Mouse (Mus musculus): Measurements from ENCODE around the gene Pde4d.

Pde4d gene

DNA sequence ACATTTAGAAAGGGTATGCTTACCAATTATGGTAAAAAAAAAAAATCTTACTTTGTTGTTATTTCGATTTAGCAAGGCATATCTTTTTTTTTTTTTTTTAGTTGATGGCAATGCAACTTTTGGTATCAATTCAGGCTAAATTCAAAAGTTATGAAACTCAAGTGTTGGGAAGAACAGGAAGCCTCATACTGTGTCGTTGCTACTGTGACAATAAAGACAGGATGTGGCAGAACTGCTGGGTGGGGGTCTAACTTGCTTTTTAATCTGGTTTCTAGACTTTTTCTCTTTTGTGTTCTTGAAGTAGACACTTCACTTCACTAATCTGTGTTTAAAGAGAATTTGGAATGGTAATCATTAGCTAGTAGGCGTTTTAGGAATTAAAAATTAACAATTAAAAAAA is 147.2 kb downstream of the Pde4d start:
- intact Hi-C loops (cut with DNase I) = no loop called here

- intact Hi-C loops (cut with DNase I) = no loop called here
These were observed 148.9 kb downstream of the Pde4d start for GRCm38 (mm10) chr13:108598673-108599072.

DNA sequence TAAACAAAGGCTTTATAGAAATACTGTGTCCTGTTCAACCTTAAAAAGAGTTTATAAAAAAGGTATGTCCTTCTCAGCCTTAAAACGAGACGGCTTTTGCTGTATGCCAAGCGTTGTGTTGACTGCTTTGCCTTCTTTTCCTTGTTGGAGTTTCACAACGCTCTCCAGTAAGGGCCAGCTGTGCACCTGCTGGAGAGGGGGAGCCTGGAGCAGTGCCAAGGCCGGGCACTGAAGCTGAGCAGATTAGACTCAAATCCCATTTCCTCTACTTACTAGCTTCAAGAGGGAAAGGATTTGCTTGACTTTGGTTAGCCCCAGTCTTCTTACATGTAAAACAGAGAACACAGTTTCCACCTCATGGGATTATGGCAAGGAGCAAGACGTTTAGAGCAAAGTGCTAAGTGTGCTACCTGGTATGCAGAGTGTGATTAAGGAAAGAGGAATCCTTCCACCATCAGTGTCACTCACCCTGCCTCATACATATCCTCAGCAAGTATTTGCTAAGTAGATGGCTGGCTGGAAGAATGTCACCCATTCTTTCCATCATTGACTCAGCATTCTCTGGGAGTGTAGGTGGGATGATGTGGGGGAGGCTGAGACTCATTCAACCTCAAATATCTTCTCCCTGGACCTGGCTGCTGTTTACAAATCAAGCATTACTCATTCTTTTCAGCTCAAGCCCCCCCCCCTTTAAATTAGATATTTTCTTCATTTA is 149.6 kb downstream of the Pde4d start:
- intact Hi-C loops (cut with DNase I) = no loop called here

GRCm38 (mm10) chr13:108601021-108601420 is 151.3 kb downstream of the Pde4d start:
- intact Hi-C loops (cut with DNase I) = no loop called here

GRCm38 (mm10) chr13:108603502-108603901 is 153.8 kb downstream of the Pde4d start:
- intact Hi-C loops (cut with DNase I) = no loop called here

DNA sequence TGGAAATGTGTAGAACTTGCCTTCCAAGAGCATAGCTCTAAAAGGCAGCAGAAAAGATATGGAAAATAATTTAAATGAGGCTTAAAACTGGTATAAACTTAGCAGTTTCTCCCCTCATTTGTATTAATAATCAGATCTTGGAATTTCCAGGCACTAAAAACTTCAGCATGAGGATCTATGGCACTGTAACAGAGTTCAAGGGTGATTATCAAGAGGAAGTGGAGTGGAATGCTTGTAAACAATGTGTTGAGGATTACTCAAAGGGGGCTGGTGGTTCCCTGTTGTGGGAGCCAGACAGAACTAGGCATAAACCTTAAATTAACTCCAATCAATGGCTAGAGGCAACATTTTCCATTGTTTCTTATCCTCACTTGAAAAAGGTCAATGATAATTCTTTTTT is 154.5 kb downstream of the Pde4d start:
- intact Hi-C loops (cut with DNase I) = no loop called here

GRCm38 (mm10) chr13:108618207-108618606 is 168.5 kb downstream of the Pde4d start:
- intact Hi-C loops (cut with DNase I) = no loop called here

GRCm38 (mm10) chr13:108622681-108623080 is 172.9 kb downstream of the Pde4d start:
- intact Hi-C loops (cut with DNase I) = no loop called here

- intact Hi-C loops (cut with DNase I) = no loop called here
These were observed 174.2 kb downstream of the Pde4d start for GRCm38 (mm10) chr13:108623929-108624328.

GRCm38 (mm10) chr13:108626166-108626565 is 176.4 kb downstream of the Pde4d start:
- intact Hi-C loops (cut with DNase I) = no loop called here

DNA sequence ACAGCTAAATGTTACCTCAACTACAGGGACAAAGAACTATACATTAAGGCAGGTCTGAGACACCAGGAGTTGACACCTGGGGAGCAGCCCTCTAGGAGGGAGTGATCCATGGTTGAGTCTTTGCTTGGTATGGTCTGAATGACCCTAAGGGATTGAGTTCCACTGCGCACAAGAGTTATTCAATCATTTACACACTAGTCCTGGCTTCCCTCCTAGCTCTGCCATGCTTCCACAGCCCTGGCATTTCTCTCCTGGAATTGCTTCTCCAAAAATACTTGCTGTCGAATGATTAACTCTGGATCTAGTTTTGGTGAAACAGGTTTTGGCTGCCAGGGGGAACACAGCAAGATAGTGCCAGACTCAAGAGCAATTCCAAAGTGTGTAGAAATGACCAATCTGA is 178.8 kb downstream of the Pde4d start:
- intact Hi-C loops (cut with DNase I) = no loop called here

DNA sequence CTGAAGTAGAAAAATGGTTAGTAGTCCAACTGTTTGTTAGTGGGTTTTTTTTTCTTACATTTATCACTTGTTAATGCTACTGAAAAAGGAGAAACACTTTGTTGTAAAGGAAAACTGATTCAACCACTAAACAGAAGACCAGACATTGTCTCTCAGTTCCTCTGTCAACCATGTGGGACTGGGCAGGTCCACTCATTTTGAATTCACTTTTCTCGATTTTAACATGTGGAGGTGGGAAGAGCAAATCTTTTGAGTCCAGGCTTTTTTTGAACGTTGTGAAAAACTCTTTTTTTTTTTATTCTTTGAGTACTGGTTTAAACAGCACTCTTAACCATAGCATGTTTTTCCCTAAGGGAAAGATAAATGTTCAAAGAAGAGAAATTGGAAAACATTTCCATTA is 180.8 kb downstream of the Pde4d start:
- intact Hi-C loops (cut with DNase I) = no loop called here

- intact Hi-C loops (cut with DNase I) = no loop called here
These were observed 181.5 kb downstream of the Pde4d start for GRCm38 (mm10) chr13:108631222-108631621.

DNA sequence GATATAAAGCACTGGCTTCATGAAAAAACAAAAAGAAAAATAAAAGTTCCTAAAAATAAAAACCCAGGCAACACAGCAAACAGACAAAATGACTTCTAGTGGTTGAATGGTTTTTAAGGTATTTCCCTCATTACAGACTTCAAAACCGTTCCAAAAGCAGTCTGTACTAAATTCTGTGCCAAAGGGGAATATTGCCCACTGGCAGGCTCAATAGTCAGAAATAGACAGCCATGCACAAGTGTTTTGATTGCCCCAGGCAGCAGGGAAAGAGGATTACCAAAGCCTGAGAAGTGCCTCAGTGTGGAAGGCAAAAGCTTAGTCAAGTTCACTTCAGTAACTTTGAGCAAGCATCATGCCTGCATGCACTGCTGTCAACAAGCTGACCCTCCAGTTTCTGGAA is 186.8 kb downstream of the Pde4d start:
- intact Hi-C loops (cut with DNase I) = no loop called here

DNA sequence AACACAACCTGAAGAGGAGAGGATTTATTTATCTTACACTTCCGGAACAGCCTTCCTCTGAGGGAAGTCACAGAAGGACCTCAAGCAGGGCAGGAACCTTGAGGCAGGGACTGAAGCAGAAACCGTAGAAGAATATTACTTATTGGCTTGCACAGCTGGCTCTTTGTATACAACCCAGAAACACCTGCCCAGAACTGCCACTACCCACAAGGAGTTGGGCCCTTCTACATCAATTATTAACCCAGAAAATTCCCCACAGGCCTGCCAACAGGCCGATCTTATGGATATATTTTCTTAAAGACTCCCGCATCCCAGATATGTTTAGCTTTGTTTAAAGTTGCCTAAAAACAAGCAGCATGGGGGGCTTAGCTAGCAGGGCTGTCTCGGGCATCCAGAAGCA is 192.5 kb downstream of the Pde4d start:
- intact Hi-C loops (cut with DNase I) = no loop called here

GRCm38 (mm10) chr13:108646801-108647200 is 197.1 kb downstream of the Pde4d start:
- intact Hi-C loops (cut with DNase I) = no loop called here

DNA sequence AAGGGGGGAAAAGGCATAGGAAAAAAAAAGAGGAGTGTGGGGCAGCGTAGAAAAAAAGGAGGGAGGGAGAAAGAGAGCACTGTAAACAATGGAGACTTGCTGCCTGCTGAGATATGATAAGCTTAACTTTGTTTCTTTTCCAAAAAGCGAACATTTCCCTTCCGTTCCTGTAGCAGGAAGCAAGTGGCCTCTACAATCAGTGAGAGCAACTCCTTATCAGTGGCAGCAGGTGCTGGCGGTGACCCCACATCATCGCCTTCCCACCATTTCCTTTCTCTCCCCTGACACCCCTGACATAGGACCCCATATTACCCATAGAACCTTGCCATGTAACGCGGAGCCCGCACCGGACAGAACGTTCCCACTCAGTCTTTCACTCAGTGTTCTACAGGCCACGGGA is 197.5 kb downstream of the Pde4d start:
- intact Hi-C loops (cut with DNase I) = no loop called here

- intact Hi-C loops (cut with DNase I) = no loop called here
These were observed 204.4 kb downstream of the Pde4d start for GRCm38 (mm10) chr13:108654026-108654723.

DNA sequence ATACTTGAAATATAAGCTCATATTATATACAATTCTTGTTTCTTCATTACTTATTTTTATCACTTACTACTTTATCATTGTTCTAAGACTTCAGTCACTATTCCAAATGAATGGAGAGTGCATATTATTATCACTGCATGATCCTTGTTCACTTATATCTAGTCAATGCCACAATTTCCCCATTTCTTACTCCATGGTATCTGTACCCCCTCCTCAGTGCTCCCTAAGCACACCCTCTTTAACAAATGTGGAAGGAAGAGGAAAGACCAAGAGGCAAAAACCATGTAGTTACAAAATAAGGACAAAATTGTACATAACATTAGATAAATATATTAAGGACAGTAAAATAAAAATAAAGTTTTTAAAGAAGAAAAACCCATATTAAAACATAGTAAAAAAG is 216.8 kb downstream of the Pde4d start:
- intact Hi-C loops (cut with DNase I) = no loop called here

DNA sequence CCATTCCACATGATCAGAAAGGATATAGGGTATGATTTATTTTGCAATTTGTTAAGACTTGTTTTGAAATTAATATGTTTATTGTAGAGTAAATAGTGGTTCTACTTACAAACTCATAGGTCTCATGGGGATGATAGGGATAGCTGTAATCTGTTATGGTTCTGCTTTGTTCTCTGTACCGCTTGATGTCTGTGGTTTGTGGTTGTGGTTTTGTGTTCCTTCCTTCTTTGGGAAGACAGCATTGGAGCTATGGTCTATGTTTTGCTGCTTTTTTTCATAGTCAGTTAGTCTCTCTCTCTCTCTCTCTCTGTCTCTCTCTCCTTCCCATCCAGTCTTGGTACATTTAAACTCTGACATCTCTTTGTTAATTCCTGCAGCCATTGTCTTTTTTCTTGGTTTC is 217.3 kb downstream of the Pde4d start:
- intact Hi-C loops (cut with DNase I) = no loop called here

DNA sequence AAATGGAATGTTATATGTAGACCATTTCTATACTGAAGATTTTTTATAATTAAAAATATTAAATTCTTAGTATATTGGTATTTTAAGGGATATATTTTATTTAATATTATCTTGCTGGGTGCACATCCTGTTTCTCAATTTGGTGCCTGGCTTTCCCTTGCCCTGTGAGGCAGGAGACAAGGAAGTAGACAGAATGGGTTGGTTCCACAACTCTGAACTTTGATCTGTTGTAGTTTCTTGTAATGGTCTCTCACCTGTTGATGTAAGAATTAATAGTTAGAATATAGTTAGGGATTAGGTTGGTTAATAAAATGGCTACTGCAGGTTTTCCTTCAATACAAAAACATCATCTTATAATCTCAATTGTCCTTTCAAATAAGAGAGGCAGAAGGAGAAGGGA is 227.3 kb downstream of the Pde4d start:
- intact Hi-C loops (cut with DNase I) = no loop called here

DNA sequence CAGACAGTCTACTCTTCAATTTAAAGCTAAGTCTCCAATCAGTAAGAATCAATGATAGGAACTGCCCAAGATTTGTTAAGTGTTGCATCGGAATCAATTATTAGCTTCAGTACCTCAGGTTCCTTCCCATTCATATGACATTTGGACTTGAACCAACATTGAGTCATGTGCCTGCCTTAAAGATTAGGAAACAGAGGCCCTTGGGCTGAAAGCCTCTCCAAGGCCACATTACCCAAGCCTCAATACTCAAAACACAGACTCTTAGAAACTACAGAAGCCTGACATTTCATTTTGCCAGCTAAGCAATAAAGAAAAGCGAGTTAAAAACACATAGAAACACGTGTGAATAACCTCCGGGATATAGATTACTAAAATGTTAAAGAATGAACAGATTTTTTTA is 233.3 kb downstream of the Pde4d start:
- intact Hi-C loops (cut with DNase I) = no loop called here

- intact Hi-C loops (cut with DNase I) = loop anchor here (5.0 kb wide), 1 partner anchor 204 kb away; no protein-coding TSS in a partner anchor
These were observed 236.1 kb downstream of the Pde4d start for GRCm38 (mm10) chr13:108685817-108686216.
